Mouse (Mus musculus) gastrocnemius, postnatal 36 days (tissue): Measurements from ENCODE around the gene Efl1. TPM values are rescaled to one million over a fixed set of nuclear protein-coding genes. Genes with fewer than 3 reads are reported as not detected.
"Not testable (repeated sequence)": the region's sequence is repeated elsewhere in the genome, so short reads cannot be mapped to it uniquely, and the experiment has no call there.

Experiments
- DNase-seq, 2 experiments: peaks; one replicate each; pipeline ENCODE4 v3.0.0; 2022
- intact Hi-C: fragments of 180-260 bp; cut with DNase I; formaldehyde crosslinking; loops from one replicate; pipeline ENCODE4 v1.15.1; 2025
- total RNA-seq, 2 experiments: library from RNA; stranded (reverse); gene quantifications; 2 replicates each; pipeline ENCODE4 v1.2.3; 2021

Efl1 gene
- total RNA-seq, 2 experiments from 2014 or later = 7.5 to 8.8 TPM

- DNase-seq = no peak
- intact Hi-C loops = loop anchor here (5.0 kb wide), 2 partner anchors 151 to 831 kb away; partner anchors contain the start of gene Mex3b
Observed at GRCm38 (mm10) chr7:82715912-82716601, 67.6 kb downstream of the Efl1 start.

GRCm38 (mm10) chr7:82719285-82719684 lies 70.9 kb downstream of the Efl1 start:
- DNase-seq = no peak
- intact Hi-C loops = loop anchor here (5.0 kb wide), 2 partner anchors 148 to 828 kb away; partner anchors contain the start of gene Mex3b

- intact Hi-C loops = loop anchor here (5.0 kb wide), 2 partner anchors 148 to 828 kb away; partner anchors contain the start of gene Mex3b
- DNase-seq = no peak
Observed at GRCm38 (mm10) chr7:82719740-82720139, 71.3 kb downstream of the Efl1 start.

GRCm38 (mm10) chr7:82720501-82720900 lies 72.1 kb downstream of the Efl1 start:
- no peak for DNase-seq
- intact Hi-C loops = no loop called here

- intact Hi-C loops = no loop called here
- no peak for DNase-seq
Observed at GRCm38 (mm10) chr7:82720906-82721305, 72.5 kb downstream of the Efl1 start.

- intact Hi-C loops = no loop called here
Observed at GRCm38 (mm10) chr7:82722486-82723123, 74.2 kb downstream of the Efl1 start.

GRCm38 (mm10) chr7:82723151-82723871 lies 74.9 kb downstream of the Efl1 start:
- DNase-seq = no peak
- intact Hi-C loops = no loop called here

More at GRCm38 (mm10) chr7:82722486-82723123, 74.2 kb downstream of the Efl1 start:
- no peak for DNase-seq

GRCm38 (mm10) chr7:82724491-82724890 lies 76.1 kb downstream of the Efl1 start:
- intact Hi-C loops = no loop called here
- no peak for DNase-seq

GRCm38 (mm10) chr7:82725006-82725636 lies 76.7 kb downstream of the Efl1 start:
- intact Hi-C loops = no loop called here
- DNase-seq = no peak

- no peak for DNase-seq
- intact Hi-C loops = no loop called here
Observed at GRCm38 (mm10) chr7:82725741-82726450, 77.5 kb downstream of the Efl1 start.

- no peak for DNase-seq
- intact Hi-C loops = no loop called here
Observed at GRCm38 (mm10) chr7:82727066-82727465, 78.7 kb downstream of the Efl1 start.

GRCm38 (mm10) chr7:82729009-82729408 lies 80.6 kb downstream of the Efl1 start:
- DNase-seq, intact Hi-C loops: not testable (repeated sequence)

- intact Hi-C loops = no loop called here
Observed at GRCm38 (mm10) chr7:82733118-82733517, 84.7 kb downstream of the Efl1 start.

GRCm38 (mm10) chr7:82733995-82734394 lies 85.6 kb downstream of the Efl1 start:
- intact Hi-C loops = no loop called here
- DNase-seq = no peak

More at GRCm38 (mm10) chr7:82733118-82733517, 84.7 kb downstream of the Efl1 start:
- DNase-seq = no peak

GRCm38 (mm10) chr7:82734748-82735600 lies 86.6 kb downstream of the Efl1 start:
- DNase-seq = no peak
- intact Hi-C loops = no loop called here

GRCm38 (mm10) chr7:82743116-82743765 lies 94.8 kb downstream of the Efl1 start:
- peak; percentile 33 to 43 for DNase-seq
- intact Hi-C loops = no loop called here

- DNase-seq = no peak
- intact Hi-C loops = no loop called here
Observed at GRCm38 (mm10) chr7:82744167-82744715, 95.8 kb downstream of the Efl1 start.

GRCm38 (mm10) chr7:82748812-82749211 lies 100.4 kb downstream of the Efl1 start:
- DNase-seq = no peak
- intact Hi-C loops = no loop called here
